Mouse (Mus musculus): Measurements from ENCODE around the gene Slc25a54. TPM values are rescaled to one million over a fixed set of nuclear protein-coding genes. Genes with fewer than 3 reads are reported as not detected.

Slc25a54 gene
- polyA plus RNA-seq, 1 experiment from 2014 or later: not detected

DNA sequence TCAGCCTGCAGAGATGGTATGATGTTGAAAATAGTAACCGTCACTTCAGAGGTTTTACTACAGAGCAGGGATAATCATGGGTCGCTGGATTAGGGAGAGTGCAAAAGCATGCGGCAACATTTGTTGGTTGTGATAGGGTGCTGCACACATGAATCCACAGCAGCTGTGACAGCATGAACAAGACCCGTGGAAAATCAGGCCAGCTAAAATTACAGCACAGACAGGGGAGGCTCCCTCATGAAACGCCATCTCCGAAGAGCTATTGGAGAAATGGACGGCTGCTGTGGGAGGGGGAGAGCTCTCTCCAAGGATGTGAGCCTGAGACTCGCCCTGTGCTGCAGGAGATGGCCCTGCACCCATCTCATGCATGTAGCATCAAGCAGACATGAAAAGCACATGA is 24.4 kb downstream of the Slc25a54 start:
- WGBS: 43% methylated on average over 8 of the region's 8 CpGs
- no peak overlapping the region for H3K9ac ChIP-seq (replicated peaks; ENCODE audit: low read length)

DNA sequence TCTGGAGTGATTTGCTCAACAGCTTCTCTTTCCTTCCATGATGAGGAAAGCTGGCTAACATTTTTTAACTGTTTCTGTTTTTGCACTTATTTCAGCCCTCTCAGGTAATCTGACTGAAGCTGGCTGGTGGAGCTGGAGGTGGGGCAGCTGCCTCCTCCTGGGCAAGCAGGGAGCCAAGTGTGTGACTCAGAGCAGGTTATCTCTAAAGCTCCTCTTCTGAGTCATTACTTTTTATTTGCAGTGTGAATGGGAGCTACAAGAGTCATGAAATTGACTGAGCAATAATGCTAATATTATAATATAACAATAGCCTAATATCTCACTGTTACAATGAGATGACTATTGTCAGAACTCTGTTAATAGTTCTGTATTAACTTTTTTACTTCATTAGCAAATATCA is 36.9 kb downstream of the Slc25a54 start:
- no peak for DNase-seq (ENCODE audit: low spot score)
- Histone ChIP-seq H3K4me2 (ENCODE audit: low read depth, low read length) (no peak overlapping the region), H3K9me3 (replicated peaks; ENCODE audit: control insufficient read depth, low read length) (no peaks in the 10 kb centered on the region), H3K9ac (replicated peaks; ENCODE audit: low read length) (no peak overlapping the region), H3K27ac (replicated peaks; ENCODE audit: low read depth, low read length) (no peak overlapping the region), H3K36me3 (replicated peaks; ENCODE audit: control insufficient read depth, insufficient read depth, low read depth, low read length) (no peaks in the 10 kb centered on the region), H3K4me3 (ENCODE audit: low read depth, low read length) (no peak overlapping the region), H3K4me1 (ENCODE audit: control insufficient read depth, insufficient read depth, low read length) (no peaks in the 10 kb centered on the region), H3K27me3 (ENCODE audit: control insufficient read depth, insufficient read depth, low read length) (no peaks in the 10 kb centered on the region)
- ATAC-seq (replicated peaks; ENCODE audit: insufficient number of reproducible peaks, low FRiP score, low TSS enrichment, low read depth): no peak

More for the DNA sequence above, 24.4 kb downstream of the Slc25a54 start:
- no peak overlapping the region for H3K4me3 ChIP-seq (ENCODE audit: low read depth, low read length)
- DNase-seq (ENCODE audit: low spot score) (peak; percentile 42), ATAC-seq (replicated peaks; ENCODE audit: insufficient number of reproducible peaks, low FRiP score, low TSS enrichment, low read depth) (peak; percentile 59; the same call in 1 of the 2 replicates)
- H3K4me2 ChIP-seq (ENCODE audit: low read depth, low read length): no peak overlapping the region; the same call in 1 of the 2 replicates
- H3K4me1 ChIP-seq (ENCODE audit: control insufficient read depth, insufficient read depth, low read length): no peaks in the 10 kb centered on the region
- H3K27ac ChIP-seq (replicated peaks; ENCODE audit: low read depth, low read length): no peak overlapping the region
- no peaks in the 10 kb centered on the region for H3K36me3 ChIP-seq (replicated peaks; ENCODE audit: control insufficient read depth, insufficient read depth, low read depth, low read length)
- H3K27me3 ChIP-seq (ENCODE audit: control insufficient read depth, insufficient read depth, low read length): no peaks in the 10 kb centered on the region
- H3K9me3 ChIP-seq (replicated peaks; ENCODE audit: control insufficient read depth, low read length): no peaks in the 10 kb centered on the region

DNA sequence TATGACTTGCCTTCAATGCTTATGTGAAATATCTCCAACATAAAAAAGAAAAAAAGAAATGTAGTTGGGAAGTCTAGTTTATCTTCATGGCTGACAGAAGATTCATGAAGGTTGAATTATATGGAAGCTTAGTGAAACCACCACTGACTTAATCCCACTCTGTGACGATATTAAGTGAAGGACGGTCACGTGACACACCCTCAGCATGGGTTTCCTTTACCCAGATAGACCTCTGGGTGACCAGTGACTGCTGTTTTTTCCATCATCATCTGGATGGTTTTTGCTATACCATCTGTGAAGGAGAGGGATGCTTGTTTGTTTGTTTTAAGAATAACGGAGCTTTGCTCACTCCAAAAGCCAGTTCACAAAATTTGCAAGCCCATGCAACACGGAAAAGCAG is 39.3 kb downstream of the Slc25a54 start:
- WGBS: 83% methylated on average over 5 of the region's 5 CpGs
- H3K36me3 ChIP-seq (replicated peaks; ENCODE audit: control insufficient read depth, insufficient read depth, low read depth, low read length): no peaks in the 10 kb centered on the region
- H3K9ac ChIP-seq (replicated peaks; ENCODE audit: low read length): no peak overlapping the region
- no peak overlapping the region for H3K27ac ChIP-seq (replicated peaks; ENCODE audit: low read depth, low read length)
- H3K27me3 ChIP-seq (ENCODE audit: control insufficient read depth, insufficient read depth, low read length): no peaks in the 10 kb centered on the region
- no peak overlapping the region for H3K4me3 ChIP-seq (ENCODE audit: low read depth, low read length)
- H3K9me3 ChIP-seq (replicated peaks; ENCODE audit: control insufficient read depth, low read length): no peaks in the 10 kb centered on the region
- no peak for DNase-seq (ENCODE audit: low spot score)
- no peaks in the 10 kb centered on the region; the same call in 1 of the 2 replicates for H3K4me1 ChIP-seq (ENCODE audit: control insufficient read depth, insufficient read depth, low read length)
- no peak for ATAC-seq (replicated peaks; ENCODE audit: insufficient number of reproducible peaks, low FRiP score, low TSS enrichment, low read depth)
- no peak overlapping the region for H3K4me2 ChIP-seq (ENCODE audit: low read depth, low read length)

DNA sequence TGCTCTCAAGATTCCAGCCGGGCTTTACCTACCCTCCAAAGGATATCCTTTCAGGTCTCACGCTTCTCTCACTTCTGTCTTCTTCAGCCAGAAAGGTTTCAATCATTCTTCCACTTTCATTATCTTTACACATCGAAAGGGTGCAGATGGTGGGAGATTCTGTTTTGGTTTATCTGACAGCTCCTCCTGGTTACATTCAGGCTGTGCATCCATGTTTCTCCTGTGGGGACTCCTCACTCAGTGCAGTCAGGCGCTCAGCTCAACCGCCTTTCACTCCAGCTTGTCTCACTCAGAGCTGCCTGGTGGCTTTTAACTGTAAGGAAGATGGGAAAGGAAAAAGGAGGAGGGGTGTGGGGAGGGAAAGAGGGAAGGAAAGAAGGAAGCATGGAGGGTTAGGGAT is 39.7 kb downstream of the Slc25a54 start:
- WGBS: 84% methylated on average over 5 of the region's 5 CpGs
- H3K27ac ChIP-seq (replicated peaks; ENCODE audit: low read depth, low read length): no peak overlapping the region
- H3K4me2 ChIP-seq (ENCODE audit: low read depth, low read length): no peak overlapping the region
- H3K9ac ChIP-seq (replicated peaks; ENCODE audit: low read length): no peak overlapping the region
- H3K27me3 ChIP-seq (ENCODE audit: control insufficient read depth, insufficient read depth, low read length): no peaks in the 10 kb centered on the region
- no peaks in the 10 kb centered on the region for H3K36me3 ChIP-seq (replicated peaks; ENCODE audit: control insufficient read depth, insufficient read depth, low read depth, low read length)
- ATAC-seq (replicated peaks; ENCODE audit: insufficient number of reproducible peaks, low FRiP score, low TSS enrichment, low read depth) (no peak), DNase-seq (ENCODE audit: low spot score) (no peak)
- H3K9me3 ChIP-seq (replicated peaks; ENCODE audit: control insufficient read depth, low read length): no peaks in the 10 kb centered on the region
- H3K4me3 ChIP-seq (ENCODE audit: low read depth, low read length): no peak overlapping the region
- no peaks in the 10 kb centered on the region; the same call in 1 of the 2 replicates for H3K4me1 ChIP-seq (ENCODE audit: control insufficient read depth, insufficient read depth, low read length)

DNA sequence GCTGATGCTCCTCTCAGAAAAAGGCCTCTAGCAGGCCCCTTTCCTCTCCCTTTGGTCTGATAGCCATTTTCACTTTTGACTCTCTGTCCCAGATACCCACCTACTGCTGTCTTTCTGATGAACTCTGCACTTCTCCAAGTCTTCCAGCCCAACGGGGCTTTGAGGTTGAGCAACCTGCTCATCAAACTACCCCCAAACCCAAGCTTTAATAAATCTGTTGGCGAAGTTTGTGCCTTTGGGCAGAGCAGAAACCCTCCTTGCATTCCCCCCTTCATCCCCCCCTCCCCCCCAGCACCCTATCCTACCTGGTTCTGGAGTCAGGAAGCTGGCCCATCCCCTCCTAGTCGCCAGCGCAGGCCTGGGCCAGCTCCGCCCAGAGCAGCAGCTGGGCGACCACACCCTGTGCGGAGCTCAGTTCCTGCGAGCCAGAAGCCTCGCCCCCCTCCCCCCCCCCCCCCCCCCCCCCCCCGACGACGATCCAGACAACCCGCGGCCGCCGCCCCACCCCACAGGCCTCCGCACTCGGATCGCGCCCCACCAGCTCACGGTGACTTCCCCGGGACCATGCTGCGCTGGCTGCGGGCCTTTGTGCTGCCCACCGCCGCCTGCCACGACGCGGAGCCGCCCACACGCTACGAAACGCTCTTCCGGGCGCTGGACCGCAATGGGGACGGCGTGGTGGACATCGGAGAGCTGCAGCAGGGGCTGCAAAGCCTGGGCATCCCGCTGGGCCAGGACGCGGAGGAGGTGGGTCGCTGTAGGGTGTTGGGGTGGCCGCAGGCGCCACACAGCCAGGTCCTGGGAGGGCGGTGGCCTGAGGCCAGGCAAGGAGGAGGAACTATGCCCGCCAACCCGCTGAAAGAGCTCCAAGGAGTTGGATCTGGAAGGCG is 42.6 kb downstream of the Slc25a54 start, which contains the start of gene Slc25a24:
Slc25a24 (plus strand) TSS at position 509 of the 890 bp plus-strand sequence.
- no peaks in the 10 kb centered on the region for H3K36me3 ChIP-seq (replicated peaks; ENCODE audit: control insufficient read depth, insufficient read depth, low read depth, low read length)
- H3K27me3 ChIP-seq (ENCODE audit: control insufficient read depth, insufficient read depth, low read length): no peaks in the 10 kb centered on the region
- H3K9ac ChIP-seq (replicated peaks; ENCODE audit: low read length): peak within 1 kb of the TSS; percentile 93
- WGBS: under 1% methylated on average over 36 of the region's 49 CpGs
- no peaks in the 10 kb centered on the region for H3K9me3 ChIP-seq (replicated peaks; ENCODE audit: control insufficient read depth, low read length)
- H3K27ac ChIP-seq (replicated peaks; ENCODE audit: low read depth, low read length): peak within 1 kb of the TSS; percentile 57
- peak within 1 kb of the TSS; percentile 74 for H3K4me3 ChIP-seq (ENCODE audit: low read depth, low read length)
- peak; percentile 93 for ATAC-seq (replicated peaks; ENCODE audit: insufficient number of reproducible peaks, low FRiP score, low TSS enrichment, low read depth)
- no peaks in the 10 kb centered on the region; the same call in 1 of the 2 replicates for H3K4me1 ChIP-seq (ENCODE audit: control insufficient read depth, insufficient read depth, low read length)
- DNase-seq (ENCODE audit: low spot score): peak; percentile 66
- peak within 1 kb of the TSS; percentile 67 for H3K4me2 ChIP-seq (ENCODE audit: low read depth, low read length)

DNA sequence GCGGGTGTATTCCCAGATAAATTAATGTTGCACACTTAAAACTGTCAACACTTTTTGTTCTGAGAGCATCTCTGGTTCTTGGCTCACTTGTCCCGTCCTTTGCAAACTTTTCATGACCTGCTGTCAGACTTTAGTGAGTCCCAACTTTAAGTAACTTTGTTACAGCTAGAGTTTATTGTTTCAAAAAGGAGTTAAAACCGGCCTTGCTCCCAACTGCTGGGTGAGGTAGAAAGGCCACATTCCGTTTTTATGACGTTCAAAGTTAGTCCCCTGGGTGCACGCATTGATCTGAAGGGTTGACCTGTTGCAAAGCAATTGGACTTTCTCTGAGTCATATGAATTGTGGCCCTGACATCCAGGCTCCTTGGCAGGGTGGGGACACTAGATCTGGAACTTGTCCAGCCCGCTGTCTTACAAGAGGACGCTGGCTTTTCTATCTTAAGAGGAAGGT is 43.3 kb downstream of the Slc25a54 start:
- Histone ChIP-seq H3K36me3 (replicated peaks; ENCODE audit: control insufficient read depth, insufficient read depth, low read depth, low read length) (no peaks in the 10 kb centered on the region), H3K4me1 (ENCODE audit: control insufficient read depth, insufficient read depth, low read length) (no peaks in the 10 kb centered on the region; the same call in 1 of the 2 replicates), H3K9me3 (replicated peaks; ENCODE audit: control insufficient read depth, low read length) (no peaks in the 10 kb centered on the region), H3K4me3 (ENCODE audit: low read depth, low read length) (peak overlapping the region; percentile 74), H3K27ac (replicated peaks; ENCODE audit: low read depth, low read length) (peak overlapping the region; percentile 57), H3K4me2 (ENCODE audit: low read depth, low read length) (peak overlapping the region; percentile 67), H3K9ac (replicated peaks; ENCODE audit: low read length) (peak overlapping the region; percentile 93), H3K27me3 (ENCODE audit: control insufficient read depth, insufficient read depth, low read length) (no peaks in the 10 kb centered on the region)
- no peak for ATAC-seq (replicated peaks; ENCODE audit: insufficient number of reproducible peaks, low FRiP score, low TSS enrichment, low read depth)
- DNase-seq (ENCODE audit: low spot score): peak; percentile 40
- 13% methylated on average over 8 of the region's 8 CpGs for WGBS

DNA sequence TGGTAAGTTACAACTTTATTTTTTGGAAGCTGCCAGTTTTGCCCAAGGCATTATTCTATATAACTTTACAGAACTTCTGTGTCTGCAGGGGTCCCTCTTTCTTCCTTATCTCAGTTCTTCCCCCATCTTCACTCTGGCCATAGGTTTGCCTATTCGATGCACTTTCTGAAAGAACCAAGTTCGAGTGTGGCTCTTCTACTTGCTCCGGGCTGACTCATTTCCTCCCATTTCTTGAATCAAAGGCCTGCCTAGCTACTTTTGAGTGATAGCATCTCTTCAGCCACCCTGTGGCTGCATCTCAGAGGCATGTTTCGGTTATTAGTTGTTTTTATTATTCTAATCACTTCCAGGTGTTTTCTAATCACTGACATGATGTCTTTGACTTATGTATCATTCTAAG is 43.8 kb downstream of the Slc25a54 start:
- Histone ChIP-seq H3K9me3 (replicated peaks; ENCODE audit: control insufficient read depth, low read length) (no peaks in the 10 kb centered on the region), H3K36me3 (replicated peaks; ENCODE audit: control insufficient read depth, insufficient read depth, low read depth, low read length) (no peaks in the 10 kb centered on the region), H3K4me1 (ENCODE audit: control insufficient read depth, insufficient read depth, low read length) (no peaks in the 10 kb centered on the region; the same call in 1 of the 2 replicates), H3K4me2 (ENCODE audit: low read depth, low read length) (peak overlapping the region; percentile 67; the same call in 1 of the 2 replicates), H3K4me3 (ENCODE audit: low read depth, low read length) (peak overlapping the region; percentile 74; the same call in 1 of the 2 replicates), H3K9ac (replicated peaks; ENCODE audit: low read length) (no peak overlapping the region), H3K27me3 (ENCODE audit: control insufficient read depth, insufficient read depth, low read length) (no peaks in the 10 kb centered on the region), H3K27ac (replicated peaks; ENCODE audit: low read depth, low read length) (no peak overlapping the region)
- DNase-seq (ENCODE audit: low spot score) (peak; percentile 20), ATAC-seq (replicated peaks; ENCODE audit: insufficient number of reproducible peaks, low FRiP score, low TSS enrichment, low read depth) (no peak)
- 45% methylated on average over 4 of the region's 4 CpGs for WGBS

DNA sequence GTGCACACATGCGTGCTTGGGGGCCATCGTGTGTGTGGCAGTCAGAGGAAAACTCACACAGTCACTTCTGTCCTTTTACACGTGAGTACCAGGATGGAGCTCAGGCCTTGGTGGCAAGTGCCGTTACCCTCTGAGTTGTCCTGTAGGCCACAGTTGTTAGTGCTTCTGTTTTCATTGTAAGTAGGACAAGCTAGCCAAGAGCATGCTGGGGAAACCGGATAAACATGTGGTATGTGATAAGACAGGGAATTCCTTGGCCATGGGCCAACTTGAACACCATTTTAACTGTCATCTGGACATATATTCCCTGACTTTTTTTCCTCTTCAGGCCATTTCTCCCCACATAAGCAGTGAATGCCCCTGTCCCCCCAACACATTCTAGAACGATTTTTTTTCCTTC is 45.3 kb downstream of the Slc25a54 start:
- no peaks in the 10 kb centered on the region; the same call in 1 of the 2 replicates for H3K4me1 ChIP-seq (ENCODE audit: control insufficient read depth, insufficient read depth, low read length)
- H3K27me3 ChIP-seq (ENCODE audit: control insufficient read depth, insufficient read depth, low read length): no peaks in the 10 kb centered on the region
- H3K4me3 ChIP-seq (ENCODE audit: low read depth, low read length): no peak overlapping the region
- WGBS: 83% methylated on average over 6 of the region's 6 CpGs
- no peaks in the 10 kb centered on the region for H3K9me3 ChIP-seq (replicated peaks; ENCODE audit: control insufficient read depth, low read length)
- H3K36me3 ChIP-seq (replicated peaks; ENCODE audit: control insufficient read depth, insufficient read depth, low read depth, low read length): no peaks in the 10 kb centered on the region
- no peak overlapping the region for H3K9ac ChIP-seq (replicated peaks; ENCODE audit: low read length)
- DNase-seq (ENCODE audit: low spot score) (no peak), ATAC-seq (replicated peaks; ENCODE audit: insufficient number of reproducible peaks, low FRiP score, low TSS enrichment, low read depth) (no peak)
- H3K27ac ChIP-seq (replicated peaks; ENCODE audit: low read depth, low read length): no peak overlapping the region
- no peak overlapping the region for H3K4me2 ChIP-seq (ENCODE audit: low read depth, low read length)

All from embryonic facial prominence, embryonic 11.5 days (tissue).